Mouse (Mus musculus): ENCODE data around the gene Cep97.

DNA sequence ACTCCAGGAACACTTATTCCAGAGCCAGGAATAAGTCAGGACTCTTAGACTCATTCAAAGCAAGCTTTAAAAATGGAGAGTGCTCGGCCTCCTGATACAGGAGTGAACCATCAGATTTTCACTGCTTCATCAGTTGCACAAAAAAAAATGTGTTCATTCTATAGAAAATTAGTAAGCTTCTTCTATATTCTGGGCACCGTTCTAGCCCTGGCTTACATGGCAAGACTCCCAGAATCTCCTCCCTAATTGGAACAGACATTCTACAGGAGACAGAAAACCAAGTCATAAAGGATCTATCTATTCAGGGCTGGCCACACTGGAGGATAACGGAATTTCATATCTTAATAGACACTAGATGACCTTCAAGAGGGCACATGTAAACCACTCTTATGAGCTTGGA lies 73.6 kb downstream of the Cep97 start:
- no peak for TF ChIP-seq POLR2A (IDR thresholded peaks at IDR 0.05; ENCODE audit: low read depth, low read length)
- no peak for TF ChIP-seq CTCF (IDR thresholded peaks at IDR 0.05; ENCODE audit: borderline replicate concordance, insufficient read depth, low read length)

Data from embryonic fibroblast, embryonic 13.5 days (primary cell).